Mouse (Mus musculus): ENCODE measurements at regions not wholly inside any gene's neighbourhood (a gene's known extent, or its start where the extent isn't known, plus 50 kb on each side); places are given as distances from the start of the nearest gene placed in this dataset.

DNA sequence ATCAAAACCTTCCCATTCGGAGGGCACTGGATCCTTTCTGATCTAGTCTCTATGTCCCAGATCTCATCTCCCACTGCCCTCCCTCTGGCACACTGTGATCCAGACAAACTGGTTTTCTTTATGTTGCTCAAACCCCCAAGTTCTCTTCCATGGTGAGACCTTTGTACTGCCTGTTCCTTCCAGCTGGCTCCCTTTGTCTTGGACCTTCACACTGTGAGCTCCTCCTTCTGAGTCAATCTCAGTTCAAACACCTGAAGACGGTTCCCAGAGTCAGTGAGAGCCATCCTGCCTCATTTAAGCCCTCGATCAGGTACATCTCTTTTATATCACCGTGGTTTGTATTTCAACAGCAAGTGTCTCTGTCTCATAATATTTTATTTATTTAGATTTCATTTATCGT lies 1408.3 kb downstream of the Gsdmc2 start:
- TF ChIP-seq MAFK (IDR thresholded peaks at IDR 0.05; ENCODE audit: insufficient read depth, low read depth, low read length) (no peak), ZC3H11A (IDR thresholded peaks at IDR 0.05; ENCODE audit: borderline replicate concordance, low read depth, low read length) (no peak)

Data from ES-E14 (cell line).